Mouse (Mus musculus) cortical plate, adult 2 months (tissue): ENCODE data around the gene Gm11027.

ENCODE experiments used
- CTCF ChIP-seq: fragments of 200-500 bp; IDR thresholded peaks from 2 replicates; pipeline ENCODE4 v1.5.1; 2011; ENCODE audit warnings: mild to moderate bottlenecking, control low read depth, low read length; ENCODE audit not compliant: insufficient read depth; ENCODE audit errors: extremely low read depth
- POLR2A ChIP-seq: fragments of 200-500 bp; IDR thresholded peaks from 2 replicates; pipeline ENCODE4 v1.6.1; 2011; ENCODE audit warnings: mild to moderate bottlenecking, low read length, control low read depth; ENCODE audit not compliant: insufficient read depth; ENCODE audit errors: extremely low read depth

GRCm38 (mm10) chr12:116317818-116318217 is 42.6 kb downstream of the Gm11027 start:
- no peak for TF ChIP-seq CTCF
- no peak for TF ChIP-seq POLR2A
